8 mouse cellular contexts compared by ENCODE assay signal in genomic region chr15:81802941-81803351, GRCm38 (mm10). TPM values are rescaled to one million over a fixed set of nuclear protein-coding genes. Genes with fewer than 3 reads are reported as not detected.
DNase-seq lines count a peak whose midpoint lies in the region; ATAC-seq lines count a peak whose summit lies in the region.

No protein-coding gene starts in this region.

- no peaks in the 10 kb centered on the region for H3K27me3 ChIP-seq in neural tube, embryonic 11.5 days (ENCODE audit: control insufficient read depth, insufficient read depth, low read length)
- H3K27me3 ChIP-seq in embryonic facial prominence, embryonic 12.5 days = no peaks in the 10 kb centered on the region; the same call in 1 of the 2 replicates
- H3K27me3 ChIP-seq in hindbrain, embryonic 12.5 days = 0 out of 2 replicates have a peak, but pooled peaks cover 5% of the 10 kb centered on the region
- no peaks in the 10 kb centered on the region for H3K27me3 ChIP-seq in limb, embryonic 12.5 days

- no peaks in the 10 kb centered on the region for H3K36me3 ChIP-seq in neural tube, embryonic 11.5 days (ENCODE audit: control insufficient read depth, insufficient read depth, low read length)
- 0 out of 2 replicates have a peak, but pooled peaks cover 2% of the 10 kb centered on the region for H3K36me3 ChIP-seq in embryonic facial prominence, embryonic 12.5 days
- H3K36me3 ChIP-seq in hindbrain, embryonic 12.5 days = no peaks in the 10 kb centered on the region
- 0 out of 2 replicates have a peak, but pooled peaks cover under 1% of the 10 kb centered on the region for H3K36me3 ChIP-seq in limb, embryonic 12.5 days

- H3K27ac ChIP-seq in neural tube, embryonic 11.5 days (ENCODE audit: low read depth, low read length) = no peak overlapping the region
- peak overlapping the region; percentile 58; the same call in 1 of the 2 replicates for H3K27ac ChIP-seq in embryonic facial prominence, embryonic 12.5 days
- peak overlapping the region; percentile 2; the same call in 1 of the 2 replicates for H3K27ac ChIP-seq in hindbrain, embryonic 12.5 days
- peak overlapping the region; percentile 78 for H3K27ac ChIP-seq in limb, embryonic 12.5 days

- WGBS in neural tube, embryonic 11.5 days = 17% methylated on average over 8 of the region's 8 CpGs
- WGBS in embryonic facial prominence, embryonic 12.5 days = 13% methylated on average over 8 of the region's 8 CpGs
- WGBS in hindbrain, embryonic 12.5 days = 11% methylated on average over 8 of the region's 8 CpGs
- 11% methylated on average over 8 of the region's 8 CpGs for WGBS in limb, embryonic 12.5 days

- peak overlapping the region; percentile 15 for H3K4me3 ChIP-seq in neural tube, embryonic 11.5 days (ENCODE audit: low read depth, low read length)
- peak overlapping the region; percentile 19 for H3K4me3 ChIP-seq in embryonic facial prominence, embryonic 12.5 days
- peak overlapping the region; percentile 12; the same call in 1 of the 2 replicates for H3K4me3 ChIP-seq in hindbrain, embryonic 12.5 days
- H3K4me3 ChIP-seq in limb, embryonic 12.5 days (replicated peaks) = peak overlapping the region; percentile 35

- ATAC-seq in neural tube, embryonic 11.5 days (ENCODE audit: insufficient read depth, low FRiP score, low TSS enrichment) = 0 out of 2 replicates have a peak, but pooled peaks have one; percentile 29
- ATAC-seq in embryonic facial prominence, embryonic 12.5 days (ENCODE audit: insufficient number of reproducible peaks, insufficient read depth, low FRiP score, low TSS enrichment) = 0 out of 2 replicates have a peak, but pooled peaks have one; percentile 0
- no peak; the same call in 1 of the 2 replicates for ATAC-seq in hindbrain, embryonic 12.5 days (ENCODE audit: low FRiP score)
- ATAC-seq in limb, embryonic 12.5 days (ENCODE audit: insufficient number of reproducible peaks, insufficient read depth, low FRiP score, low TSS enrichment, low read depth) = peak; percentile 16; the same call in 1 of the 2 replicates
- peak; percentile 2; the same call in 1 of the 2 replicates for ATAC-seq in monocyte, adult 5-6 weeks (replicated peaks; ENCODE audit: insufficient number of reproducible peaks, low FRiP score, low TSS enrichment, poor library complexity, severe bottlenecking)

- peak overlapping the region; percentile 32 for H3K4me2 ChIP-seq in neural tube, embryonic 11.5 days (ENCODE audit: low read depth)
- peak overlapping the region; percentile 50 for H3K4me2 ChIP-seq in embryonic facial prominence, embryonic 12.5 days (replicated peaks)
- H3K4me2 ChIP-seq in hindbrain, embryonic 12.5 days (replicated peaks) = peak overlapping the region; percentile 44
- H3K4me2 ChIP-seq in limb, embryonic 12.5 days = peak overlapping the region; percentile 63

- DNase-seq in neural tube, embryonic 11.5 days (ENCODE audit: low spot score) = no peak
- DNase-seq in neural tube, embryonic 10.5 days (ENCODE audit: extremely low spot score, low spot score) = no peak
- DNase-seq in adipocyte (ENCODE audit: low spot score) = no peak
- DNase-seq in urinary bladder, postnatal 4 days (ENCODE audit: low spot score in 2 of 2) = no peak

- H3K9me3 ChIP-seq in neural tube, embryonic 11.5 days (ENCODE audit: control insufficient read depth, low read length) = no peaks in the 10 kb centered on the region
- H3K9me3 ChIP-seq in embryonic facial prominence, embryonic 12.5 days = no peaks in the 10 kb centered on the region
- H3K9me3 ChIP-seq in hindbrain, embryonic 12.5 days (replicated peaks) = no peaks in the 10 kb centered on the region
- H3K9me3 ChIP-seq in limb, embryonic 12.5 days = no peaks in the 10 kb centered on the region

- H3K4me1 ChIP-seq in neural tube, embryonic 11.5 days (ENCODE audit: control insufficient read depth, insufficient read depth, low read length) = peaks cover 12% of the 10 kb centered on the region; the same call in 1 of the 2 replicates
- H3K4me1 ChIP-seq in embryonic facial prominence, embryonic 12.5 days = peaks cover 33% of the 10 kb centered on the region
- peaks cover 28% of the 10 kb centered on the region for H3K4me1 ChIP-seq in hindbrain, embryonic 12.5 days
- H3K4me1 ChIP-seq in limb, embryonic 12.5 days (replicated peaks) = peaks cover 32% of the 10 kb centered on the region

- H3K9ac ChIP-seq in neural tube, embryonic 11.5 days (ENCODE audit: low read length) = peak overlapping the region; percentile 35; the same call in 1 of the 2 replicates
- peak overlapping the region; percentile 2 for H3K9ac ChIP-seq in embryonic facial prominence, embryonic 12.5 days
- peak overlapping the region; percentile 32; the same call in 1 of the 2 replicates for H3K9ac ChIP-seq in hindbrain, embryonic 12.5 days
- H3K9ac ChIP-seq in limb, embryonic 12.5 days (replicated peaks) = peak overlapping the region; percentile 34

RNA-seq across cellular contexts. Expression of gene Tef, which starts 0.7 kb away (rescaled TPM):
- polyA plus RNA-seq in neural tube, embryonic 11.5 days (2014; fragmentation: Nextera tagmentation; extraction: Ambion mirVana) = 13.7 and 14.1 TPM in 2 replicates
- polyA plus RNA-seq in embryonic facial prominence, embryonic 12.5 days (2016; fragmentation: Nextera tagmentation; extraction: Ambion mirVana) = 29.7 and 30.9 TPM in 2 replicates
- 30.0 and 31.9 TPM in 2 replicates for polyA plus RNA-seq in hindbrain, embryonic 12.5 days (2016; fragmentation: Nextera tagmentation; extraction: Ambion mirVana)
- 26.1 and 27.2 TPM in 2 replicates for polyA plus RNA-seq in limb, embryonic 12.5 days (2016; fragmentation: Nextera tagmentation; extraction: Ambion mirVana)
- total RNA-seq in monocyte, adult 5-6 weeks (2017) = 44.4 to 60.3 TPM (median 52.9 TPM) in 3 replicates

RNA-seq across cellular contexts. Expression of gene Tob2, which starts 55.6 kb away (rescaled TPM):
- polyA plus RNA-seq in neural tube, embryonic 11.5 days (2014; fragmentation: Nextera tagmentation; extraction: Ambion mirVana) = 15.8 and 15.9 TPM in 2 replicates
- 22.9 and 23.0 TPM in 2 replicates for polyA plus RNA-seq in embryonic facial prominence, embryonic 12.5 days (2016; fragmentation: Nextera tagmentation; extraction: Ambion mirVana)
- polyA plus RNA-seq in hindbrain, embryonic 12.5 days (2016; fragmentation: Nextera tagmentation; extraction: Ambion mirVana) = 20.4 and 21.2 TPM in 2 replicates
- 22.6 and 25.0 TPM in 2 replicates for polyA plus RNA-seq in limb, embryonic 12.5 days (2016; fragmentation: Nextera tagmentation; extraction: Ambion mirVana)
- total RNA-seq in monocyte, adult 5-6 weeks (2017) = 27.1 to 48.1 TPM (median 29.4 TPM) in 3 replicates

RNA-seq across cellular contexts. Expression of gene Rangap1, which starts 57.6 kb away (rescaled TPM):
- polyA plus RNA-seq in neural tube, embryonic 11.5 days (2014; fragmentation: Nextera tagmentation; extraction: Ambion mirVana) = 137 and 152 TPM in 2 replicates
- polyA plus RNA-seq in embryonic facial prominence, embryonic 12.5 days (2016; fragmentation: Nextera tagmentation; extraction: Ambion mirVana) = 121 and 123 TPM in 2 replicates
- polyA plus RNA-seq in hindbrain, embryonic 12.5 days (2016; fragmentation: Nextera tagmentation; extraction: Ambion mirVana) = 131 and 134 TPM in 2 replicates
- polyA plus RNA-seq in limb, embryonic 12.5 days (2016; fragmentation: Nextera tagmentation; extraction: Ambion mirVana) = 121 and 125 TPM in 2 replicates
- 37.6 to 62.3 TPM (median 38.3 TPM) in 3 replicates for total RNA-seq in monocyte, adult 5-6 weeks (2017)

RNA-seq across cellular contexts. Expression of gene Zc3h7b, which starts 58.1 kb away (rescaled TPM):
- polyA plus RNA-seq in neural tube, embryonic 11.5 days (2014; fragmentation: Nextera tagmentation; extraction: Ambion mirVana) = 48.8 TPM in 2 replicates
- polyA plus RNA-seq in embryonic facial prominence, embryonic 12.5 days (2016; fragmentation: Nextera tagmentation; extraction: Ambion mirVana) = 36.4 and 41.1 TPM in 2 replicates
- polyA plus RNA-seq in hindbrain, embryonic 12.5 days (2016; fragmentation: Nextera tagmentation; extraction: Ambion mirVana) = 51.6 and 52.1 TPM in 2 replicates
- polyA plus RNA-seq in limb, embryonic 12.5 days (2016; fragmentation: Nextera tagmentation; extraction: Ambion mirVana) = 42.0 and 46.4 TPM in 2 replicates
- 6.6 to 14.2 TPM (median 7.1 TPM) in 3 replicates for total RNA-seq in monocyte, adult 5-6 weeks (2017)
